Mouse (Mus musculus) forebrain, postnatal 0 days (tissue): ENCODE measurements around the gene Zfp768. TPM values are rescaled to one million over a fixed set of nuclear protein-coding genes. Genes with fewer than 3 reads are reported as not detected.
"Not testable (repeated sequence)": the region's sequence is repeated elsewhere in the genome, so short reads cannot be mapped to it uniquely, and the experiment has no call there.

Experiments used
- ATAC-seq: fragments of 200-750 bp; cut with Nextera tagmentation; 2 replicates; pipeline ENCODE4 v1.8.0; 2017; ENCODE audit warnings: mild to moderate bottlenecking, moderate library complexity
- DNase-seq: peaks from one replicate; pipeline ENCODE4 v3.0.0-alpha.2; 2015
- H3K27ac ChIP-seq: fragments of 300-500 bp; sonication (generic); 2 replicates; pipeline ENCODE4 v1.5.1; 2014; ENCODE audit warnings: low read depth, mild to moderate bottlenecking, antibody characterized with exemption, low read length, moderate library complexity, mixed read lengths
- H3K27me3 ChIP-seq: fragments of 300-500 bp; sonication (generic); 2 replicates; pipeline ENCODE4 v1.6.1; 2014; ENCODE audit warnings: mild to moderate bottlenecking, low read length, mixed read lengths; ENCODE audit not compliant: insufficient read depth
- H3K36me3 ChIP-seq: fragments of 300-500 bp; sonication (generic); 2 replicates; pipeline ENCODE4 v1.6.1; 2014; ENCODE audit warnings: mild to moderate bottlenecking, moderate library complexity; ENCODE audit not compliant: insufficient read depth
- H3K4me1 ChIP-seq: fragments of 300-500 bp; sonication (generic); 2 replicates; pipeline ENCODE4 v1.6.1; 2014; ENCODE audit warnings: antibody characterized with exemption; ENCODE audit not compliant: insufficient read depth
- H3K4me2 ChIP-seq: fragments of 300-500 bp; sonication (generic); 2 replicates; pipeline ENCODE4 v1.6.1; 2014; ENCODE audit warnings: low read depth, mild to moderate bottlenecking, moderate library complexity
- H3K4me3 ChIP-seq: fragments of 300-500 bp; sonication (generic); 2 replicates; pipeline ENCODE4 v1.5.1; 2014; ENCODE audit warnings: low read depth, low read length, mixed read lengths
- H3K9ac ChIP-seq: fragments of 300-500 bp; sonication (generic); 2 replicates; pipeline ENCODE4 v1.6.1; 2014; ENCODE audit warnings: mild to moderate bottlenecking
- H3K9me3 ChIP-seq: fragments of 300-500 bp; sonication (generic); 2 replicates; pipeline ENCODE4 v1.6.1; 2016; ENCODE audit warnings: low read length
- CTCF ChIP-seq: sonication (generic); IDR thresholded peaks from 2 replicates; pipeline ENCODE4 v1.5.1; 2016; ENCODE audit warnings: antibody characterized with exemption, control low read depth, low read depth
- WGBS: fragments of 180-500 bp; shearing (Covaris S2); extraction: QIAGEN DNeasy Blood & Tissue Kit; methylation state at CpG from one replicate; pipeline ENCODE4 v1.1.7; 2014; 5-methylcytosine and 5-hydroxymethylcytosine counted together
- polyA plus RNA-seq: library from polyadenylated mRNA; unstranded; fragments of >200 nt; fragmentation: Nextera tagmentation; extraction: Ambion mirVana; gene quantifications from 2 replicates; pipeline ENCODE4 v1.2.1, GENCODE M21; 2015
- total RNA-seq: library from RNA; depleted of rRNA; stranded (reverse); fragments of >200 nt; gene quantifications from 2 replicates; pipeline ENCODE4 v1.2.3, GENCODE M21; 2014

Gene Zfp768
- total and polyA plus RNA-seq, 2 experiments from 2014 or later, result 10.0 to 31.7 TPM

DNA sequence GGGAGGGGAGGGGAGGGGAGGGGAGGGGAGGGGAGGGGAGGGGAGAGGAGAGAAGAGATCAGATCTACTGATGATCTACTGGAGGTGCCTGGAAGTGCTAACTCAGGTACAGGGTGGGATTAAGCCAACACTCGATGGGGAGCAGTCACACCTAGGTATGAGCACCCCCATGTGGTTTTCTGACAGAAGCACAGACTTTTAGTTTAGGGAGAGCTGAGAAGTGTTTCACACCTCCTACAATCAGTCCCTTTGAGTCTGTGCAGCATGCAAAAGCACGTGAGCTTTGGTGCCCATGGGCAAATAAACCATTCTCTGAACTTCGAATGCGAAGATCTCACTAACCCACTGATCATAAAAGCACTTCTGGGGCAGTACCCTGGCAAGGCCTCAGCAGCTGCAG, 3.1 kb downstream of the Zfp768 start:
- 66% methylated on average over 4 of the region's 4 CpGs for WGBS
- DNase-seq, result peak; percentile 13
- no peak for ATAC-seq
- Histone ChIP-seq H3K4me3 (no peak overlapping the region), H3K9ac (no peak overlapping the region), H3K27ac (no peak overlapping the region), H3K27me3 (no peaks in the 10 kb centered on the region), H3K9me3 (no peaks in the 10 kb centered on the region), H3K4me2 (no peak overlapping the region), H3K36me3 (peaks cover 15% of the 10 kb centered on the region), H3K4me1 (0 out of 2 replicates have a peak, but pooled peaks cover 5% of the 10 kb centered on the region)
- TF ChIP-seq CTCF, result peak; percentile 54

DNA sequence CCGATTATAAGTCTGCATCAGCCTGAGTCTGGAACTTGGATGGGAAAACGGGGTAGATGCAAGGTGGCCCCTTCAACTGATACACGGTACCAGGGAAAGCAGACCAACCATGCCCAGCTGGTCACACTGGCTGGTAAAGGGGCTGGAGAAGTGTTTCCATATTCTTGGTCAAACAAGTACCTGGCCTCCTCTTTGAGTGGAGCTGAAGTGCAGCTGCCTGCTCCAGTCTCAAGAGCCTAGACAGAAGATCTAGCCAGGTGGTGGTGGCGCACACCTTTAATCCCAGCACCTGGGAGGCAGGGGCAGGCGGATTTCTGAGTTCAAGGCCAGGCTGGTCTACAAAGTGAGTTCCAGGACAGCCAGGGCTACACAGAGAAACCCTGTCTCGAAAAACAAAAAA, 3.5 kb downstream of the Zfp768 start:
- not testable (repeated sequence) for H3K4me3 ChIP-seq, H3K9ac ChIP-seq, ATAC-seq, DNase-seq, H3K9me3 ChIP-seq, H3K27ac ChIP-seq, H3K4me1 ChIP-seq, H3K27me3 ChIP-seq, H3K4me2 ChIP-seq
- H3K36me3 ChIP-seq, result peaks cover 15% of the 10 kb centered on the region
- WGBS, result 94% methylated on average over 6 of the region's 6 CpGs

DNA sequence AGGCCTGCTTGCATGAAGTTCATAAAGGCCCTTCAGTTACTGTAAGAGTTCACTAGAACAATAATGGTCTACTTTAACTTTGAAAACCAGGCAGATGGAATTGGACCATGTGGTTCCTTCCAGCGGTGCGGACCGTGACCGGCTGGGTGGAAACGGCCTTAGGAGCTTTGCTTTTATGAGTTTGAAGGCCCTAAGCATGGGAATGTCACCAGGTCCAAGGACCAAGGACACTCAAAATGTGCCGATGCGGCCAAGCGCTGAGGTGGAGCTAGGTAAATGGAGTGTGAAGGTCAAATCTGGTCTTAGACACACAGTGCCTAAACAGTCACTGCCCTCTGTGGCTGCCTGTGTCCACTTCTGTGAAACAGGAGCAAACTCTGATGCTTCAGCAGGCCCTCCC, 4.0 kb downstream of the Zfp768 start:
- H3K4me1 ChIP-seq, result 0 out of 2 replicates have a peak, but pooled peaks cover 1% of the 10 kb centered on the region
- TF ChIP-seq CTCF, result no peak
- H3K9me3 ChIP-seq, result no peaks in the 10 kb centered on the region
- DNase-seq (no peak), ATAC-seq (no peak)
- 97% methylated on average over 8 of the region's 8 CpGs for WGBS
- no peak overlapping the region for H3K4me3 ChIP-seq
- no peak overlapping the region for H3K9ac ChIP-seq
- H3K36me3 ChIP-seq, result peaks cover 15% of the 10 kb centered on the region
- H3K4me2 ChIP-seq, result no peak overlapping the region
- no peak overlapping the region for H3K27ac ChIP-seq
- H3K27me3 ChIP-seq, result no peaks in the 10 kb centered on the region

GRCm38 (mm10) chr7:127337636-127338035, 7.8 kb downstream of the Zfp768 start:
- Histone ChIP-seq H3K9me3 (no peaks in the 10 kb centered on the region), H3K9ac (no peak overlapping the region), H3K27me3 (no peaks in the 10 kb centered on the region), H3K4me3 (no peak overlapping the region), H3K4me1 (no peaks in the 10 kb centered on the region), H3K27ac (no peak overlapping the region), H3K36me3 (peaks cover 6% of the 10 kb centered on the region; the same call in 1 of the 2 replicates), H3K4me2 (no peak overlapping the region)
- no peak for ATAC-seq
- no peak for TF ChIP-seq CTCF
- WGBS, result 74% methylated on average over 4 of the region's 4 CpGs
- no peak for DNase-seq

GRCm38 (mm10) chr7:127335604-127336003, 9.8 kb downstream of the Zfp768 start:
- TF ChIP-seq CTCF, result no peak
- 91% methylated on average over 4 of the region's 4 CpGs for WGBS
- no peak overlapping the region for H3K27ac ChIP-seq
- H3K36me3 ChIP-seq, result no peaks in the 10 kb centered on the region
- H3K9me3 ChIP-seq, result no peaks in the 10 kb centered on the region
- DNase-seq (no peak), ATAC-seq (no peak)
- no peaks in the 10 kb centered on the region for H3K27me3 ChIP-seq
- no peaks in the 10 kb centered on the region for H3K4me1 ChIP-seq
- H3K4me3 ChIP-seq, result no peak overlapping the region
- no peak overlapping the region for H3K9ac ChIP-seq
- H3K4me2 ChIP-seq, result no peak overlapping the region

- Histone ChIP-seq H3K4me3 (no peak overlapping the region), H3K9me3 (no peaks in the 10 kb centered on the region), H3K36me3 (no peaks in the 10 kb centered on the region), H3K4me1 (no peaks in the 10 kb centered on the region), H3K27me3 (no peaks in the 10 kb centered on the region), H3K9ac (no peak overlapping the region), H3K4me2 (no peak overlapping the region), H3K27ac (no peak overlapping the region)
- DNase-seq (no peak), ATAC-seq (no peak)
- 83% methylated on average over 6 of the region's 6 CpGs for WGBS
- TF ChIP-seq CTCF, result no peak
Observed at GRCm38 (mm10) chr7:127333240-127333639, 12.1 kb downstream of the Zfp768 start.

DNA sequence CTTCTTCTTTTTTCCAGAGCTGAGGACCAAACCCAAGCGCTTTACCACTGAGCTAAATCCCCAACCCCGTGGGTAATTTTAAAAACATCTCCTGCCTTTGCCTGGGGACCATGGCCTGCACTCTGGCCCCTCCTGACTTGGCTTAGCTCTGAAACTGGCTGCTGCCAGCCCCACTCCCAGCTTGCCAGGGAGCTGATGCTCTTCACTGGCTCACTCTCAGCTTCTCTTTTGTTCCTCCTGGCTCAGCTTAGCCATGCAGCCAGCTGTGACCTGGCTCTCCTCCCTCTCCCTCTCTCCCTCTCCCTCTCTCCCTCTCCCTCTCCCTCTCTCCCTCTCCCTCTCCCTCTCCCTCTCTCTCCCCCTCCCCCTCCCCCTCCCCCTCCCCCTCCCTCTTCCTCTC, 18.7 kb downstream of the Zfp768 start:
- no peaks in the 10 kb centered on the region for H3K27me3 ChIP-seq
- TF ChIP-seq CTCF, result no peak
- H3K27ac ChIP-seq, result no peak overlapping the region
- H3K4me1 ChIP-seq, result no peaks in the 10 kb centered on the region
- no peak overlapping the region for H3K9ac ChIP-seq
- DNase-seq (peak; percentile 71), ATAC-seq (peak; percentile 88)
- no peaks in the 10 kb centered on the region for H3K9me3 ChIP-seq
- WGBS, result 49% methylated on average over 2 of the region's 2 CpGs
- H3K36me3 ChIP-seq, result no peaks in the 10 kb centered on the region
- H3K4me3 ChIP-seq, result no peak overlapping the region
- no peak overlapping the region for H3K4me2 ChIP-seq

GRCm38 (mm10) chr7:127325550-127325949, 19.8 kb downstream of the Zfp768 start:
- no peak for DNase-seq
- H3K27me3 ChIP-seq, result no peaks in the 10 kb centered on the region
- no peaks in the 10 kb centered on the region for H3K9me3 ChIP-seq
- no peaks in the 10 kb centered on the region for H3K36me3 ChIP-seq
- no peak overlapping the region for H3K27ac ChIP-seq
- no peaks in the 10 kb centered on the region for H3K4me1 ChIP-seq
- no peak overlapping the region for H3K4me3 ChIP-seq
- no peak for ATAC-seq
- no peak overlapping the region for H3K9ac ChIP-seq
- 88% methylated on average over 8 of the region's 8 CpGs for WGBS
- TF ChIP-seq CTCF, result no peak
- H3K4me2 ChIP-seq, result no peak overlapping the region
